Mouse (Mus musculus): ENCODE data around the gene Nup153. TPM values are rescaled to one million over a fixed set of nuclear protein-coding genes. Genes with fewer than 3 reads are reported as not detected.

Gene Nup153
- 7.0 and 7.6 TPM in 2 replicates for polyA plus RNA-seq (2015; fragmentation: Nextera tagmentation; extraction: Ambion mirVana)

DNA sequence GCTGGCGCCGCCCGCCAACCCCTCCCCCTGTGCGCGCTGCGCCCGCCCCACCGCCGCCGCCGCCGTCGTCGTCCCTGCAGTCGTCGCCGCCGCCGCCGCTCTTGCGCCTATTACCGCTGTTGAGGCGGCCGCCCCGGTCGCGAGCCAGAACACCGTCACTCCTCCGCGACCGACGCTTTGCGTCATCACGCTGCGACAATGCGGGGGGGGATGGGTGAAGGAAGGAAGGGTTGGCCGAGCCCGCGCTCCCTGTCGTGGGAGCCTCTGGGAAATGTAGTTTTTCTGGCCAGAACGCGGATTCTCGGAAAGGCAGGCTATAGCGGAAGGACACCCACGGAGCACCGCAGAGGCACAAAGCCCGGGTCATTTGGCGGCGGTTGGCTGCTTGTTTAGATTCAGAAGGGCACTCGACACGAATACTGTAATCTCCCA, at the start of gene Nup153:
Gene Nup153, minus strand, starts transcription at position 104 of the 432 bp plus-strand sequence.
- Histone ChIP-seq H3K9me3 (ENCODE audit: control insufficient read depth, low read length) (no peaks in the 10 kb centered on the region), H3K27me3 (ENCODE audit: control insufficient read depth, insufficient read depth, low read length) (no peaks in the 10 kb centered on the region), H3K9ac (ENCODE audit: low read length) (peak within 1 kb of the TSS; percentile 95), H3K4me1 (replicated peaks; ENCODE audit: control insufficient read depth, insufficient read depth) (no peaks in the 10 kb centered on the region), H3K27ac (replicated peaks) (peak within 1 kb of the TSS; percentile 99), H3K4me3 (ENCODE audit: low read depth, low read length) (peak within 1 kb of the TSS; percentile 95), H3K36me3 (ENCODE audit: control insufficient read depth, insufficient read depth, low read length) (no peaks in the 10 kb centered on the region), H3K4me2 (replicated peaks; ENCODE audit: low read depth) (peak within 1 kb of the TSS; percentile 80)
- ATAC-seq (ENCODE audit: low FRiP score, low TSS enrichment), result peak; percentile 92
- TF ChIP-seq CTCF (IDR thresholded peaks at IDR 0.05; ENCODE audit: low read depth), result no peak
- TF ChIP-seq EP300 (optimal IDR thresholded peaks at IDR 0.05), result no peak
- DNase-seq (ENCODE audit: low spot score), result peak; percentile 100
- under 1% methylated on average over 41 of the region's 51 CpGs for WGBS

DNA sequence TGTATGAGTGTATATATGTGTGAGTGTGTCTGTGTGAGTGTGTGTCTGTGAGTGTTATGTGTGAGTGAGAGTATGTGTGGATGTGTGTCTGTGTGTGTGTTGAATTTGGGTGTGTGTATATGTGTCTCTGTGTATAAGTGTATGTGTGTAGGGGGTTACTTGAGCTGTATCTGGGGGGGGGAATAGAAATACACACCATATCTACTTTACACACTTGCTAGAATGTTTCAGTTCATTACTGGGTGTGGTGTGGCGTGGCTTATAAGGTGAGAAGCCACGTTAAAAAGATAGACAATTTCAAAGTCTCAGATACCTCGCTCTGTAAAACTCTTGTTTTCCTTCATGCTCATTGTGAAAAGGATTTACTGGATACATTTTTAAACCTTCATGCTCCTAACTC, 49.7 kb upstream of the Nup153 start:
- Histone ChIP-seq H3K4me3 (ENCODE audit: low read depth, low read length) (no peak overlapping the region), H3K27me3 (ENCODE audit: control insufficient read depth, insufficient read depth, low read length) (no peaks in the 10 kb centered on the region), H3K4me2 (replicated peaks; ENCODE audit: low read depth) (no peak overlapping the region), H3K36me3 (ENCODE audit: control insufficient read depth, insufficient read depth, low read length) (peaks cover 4% of the 10 kb centered on the region), H3K9me3 (ENCODE audit: control insufficient read depth, low read length) (no peaks in the 10 kb centered on the region), H3K27ac (replicated peaks) (no peak overlapping the region), H3K4me1 (replicated peaks; ENCODE audit: control insufficient read depth, insufficient read depth) (no peaks in the 10 kb centered on the region), H3K9ac (ENCODE audit: low read length) (no peak overlapping the region)
- 89% methylated on average over 3 of the region's 3 CpGs for WGBS
- no peak for ATAC-seq (ENCODE audit: low FRiP score, low TSS enrichment)
- TF ChIP-seq EP300 (optimal IDR thresholded peaks at IDR 0.05), result no peak
- TF ChIP-seq CTCF (IDR thresholded peaks at IDR 0.05; ENCODE audit: low read depth), result no peak
- no peak for DNase-seq (ENCODE audit: low spot score)

DNA sequence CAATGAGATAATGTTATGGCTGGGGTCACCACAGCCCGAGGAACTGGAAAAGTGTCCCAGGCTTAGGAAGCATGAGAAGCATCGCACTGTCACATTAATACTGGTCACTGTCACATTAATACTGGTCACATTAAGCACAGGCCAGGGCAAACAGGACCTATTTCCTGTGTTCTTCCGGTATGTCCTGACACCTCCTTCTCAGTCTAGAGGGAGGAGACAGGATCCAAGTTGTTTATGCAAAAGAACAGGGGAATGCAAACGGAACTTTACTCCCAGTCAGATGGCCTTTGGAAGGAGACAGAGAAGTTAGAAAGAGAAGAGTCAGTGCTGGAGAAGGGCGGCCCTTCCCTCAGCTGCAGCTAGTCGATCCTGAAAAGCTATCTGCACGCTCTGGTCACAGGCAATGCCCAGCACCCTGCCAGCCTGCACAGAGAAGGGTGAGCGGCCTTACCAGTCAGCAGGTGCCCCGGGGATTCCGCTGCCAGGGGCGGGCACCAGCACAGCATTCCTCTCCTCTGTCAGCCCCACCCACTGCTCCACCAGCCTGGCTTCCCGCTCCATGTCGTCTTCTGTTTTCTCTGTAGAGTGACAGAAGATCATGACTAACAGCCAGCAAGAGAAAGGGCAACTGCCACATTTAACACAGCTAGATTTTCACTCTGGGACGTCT, 49.0 kb upstream of the Nup153 start:
- no peak for TF ChIP-seq EP300 (optimal IDR thresholded peaks at IDR 0.05)
- TF ChIP-seq CTCF (IDR thresholded peaks at IDR 0.05; ENCODE audit: low read depth), result no peak
- H3K4me1 ChIP-seq (replicated peaks; ENCODE audit: control insufficient read depth, insufficient read depth), result no peaks in the 10 kb centered on the region
- H3K4me2 ChIP-seq (replicated peaks; ENCODE audit: low read depth), result no peak overlapping the region
- DNase-seq (ENCODE audit: low spot score) (peak; percentile 25), ATAC-seq (ENCODE audit: low FRiP score, low TSS enrichment) (peak; percentile 8; the same call in 1 of the 2 replicates)
- no peak overlapping the region for H3K9ac ChIP-seq (ENCODE audit: low read length)
- no peaks in the 10 kb centered on the region for H3K9me3 ChIP-seq (ENCODE audit: control insufficient read depth, low read length)
- H3K36me3 ChIP-seq (ENCODE audit: control insufficient read depth, insufficient read depth, low read length), result peaks cover 9% of the 10 kb centered on the region
- H3K27me3 ChIP-seq (ENCODE audit: control insufficient read depth, insufficient read depth, low read length), result no peaks in the 10 kb centered on the region
- H3K27ac ChIP-seq (replicated peaks), result no peak overlapping the region
- no peak overlapping the region for H3K4me3 ChIP-seq (ENCODE audit: low read depth, low read length)
- WGBS, result 49% methylated on average over 14 of the region's 14 CpGs

DNA sequence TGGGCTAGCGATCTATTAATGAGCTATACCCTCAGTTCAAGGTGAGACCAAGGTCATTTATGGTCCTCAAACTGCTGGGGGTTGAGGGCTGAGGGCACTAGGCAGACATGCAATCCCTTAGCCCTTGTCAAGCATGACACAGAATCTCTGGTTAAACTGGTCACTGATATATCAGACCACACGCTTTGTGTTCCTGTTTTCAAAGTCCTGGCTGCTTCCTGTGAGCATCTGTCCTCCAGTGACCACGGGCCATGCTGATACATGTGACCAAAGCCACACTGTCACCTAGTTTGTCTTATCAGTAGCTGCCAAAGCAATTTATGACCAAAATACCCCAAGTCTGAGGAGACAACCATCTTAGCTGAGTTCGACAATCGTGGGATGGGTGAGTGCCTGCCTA, 47.3 kb upstream of the Nup153 start:
- TF ChIP-seq EP300 (optimal IDR thresholded peaks at IDR 0.05) (no peak), CTCF (IDR thresholded peaks at IDR 0.05; ENCODE audit: low read depth) (no peak)
- Histone ChIP-seq H3K4me3 (ENCODE audit: low read depth, low read length) (no peak overlapping the region), H3K27ac (replicated peaks) (no peak overlapping the region), H3K36me3 (ENCODE audit: control insufficient read depth, insufficient read depth, low read length) (peaks cover 13% of the 10 kb centered on the region), H3K9me3 (ENCODE audit: control insufficient read depth, low read length) (no peaks in the 10 kb centered on the region), H3K9ac (ENCODE audit: low read length) (no peak overlapping the region), H3K27me3 (ENCODE audit: control insufficient read depth, insufficient read depth, low read length) (no peaks in the 10 kb centered on the region), H3K4me1 (replicated peaks; ENCODE audit: control insufficient read depth, insufficient read depth) (no peaks in the 10 kb centered on the region), H3K4me2 (replicated peaks; ENCODE audit: low read depth) (no peak overlapping the region)
- ATAC-seq (ENCODE audit: low FRiP score, low TSS enrichment) (no peak), DNase-seq (ENCODE audit: low spot score) (no peak)
- WGBS, result 89% methylated on average over 5 of the region's 5 CpGs

DNA sequence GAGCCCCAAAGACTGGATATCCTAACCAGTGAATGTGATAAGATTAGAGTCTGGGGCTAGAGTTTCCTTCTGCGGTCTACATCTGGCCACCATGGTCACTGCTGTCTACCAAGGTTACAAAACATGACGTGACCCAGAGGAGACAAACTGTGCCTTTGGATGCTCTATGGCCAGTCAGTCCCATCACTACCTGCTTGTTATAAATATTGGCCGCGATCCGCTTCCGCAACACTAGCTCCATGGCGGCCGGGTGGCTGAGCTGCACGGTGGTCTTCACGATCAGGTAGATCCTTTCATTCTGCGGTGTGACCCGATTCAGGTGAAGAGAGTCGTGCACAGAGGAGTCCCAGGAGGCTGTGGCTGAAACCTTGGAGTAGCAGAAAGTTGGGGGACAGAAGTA, 44.8 kb upstream of the Nup153 start:
- ATAC-seq (ENCODE audit: low FRiP score, low TSS enrichment) (no peak), DNase-seq (ENCODE audit: low spot score) (no peak)
- Histone ChIP-seq H3K9ac (ENCODE audit: low read length) (no peak overlapping the region), H3K27me3 (ENCODE audit: control insufficient read depth, insufficient read depth, low read length) (no peaks in the 10 kb centered on the region), H3K4me3 (ENCODE audit: low read depth, low read length) (no peak overlapping the region), H3K4me2 (replicated peaks; ENCODE audit: low read depth) (no peak overlapping the region), H3K4me1 (replicated peaks; ENCODE audit: control insufficient read depth, insufficient read depth) (no peaks in the 10 kb centered on the region), H3K27ac (replicated peaks) (no peak overlapping the region), H3K9me3 (ENCODE audit: control insufficient read depth, low read length) (no peaks in the 10 kb centered on the region), H3K36me3 (ENCODE audit: control insufficient read depth, insufficient read depth, low read length) (peaks cover 13% of the 10 kb centered on the region)
- TF ChIP-seq CTCF (IDR thresholded peaks at IDR 0.05; ENCODE audit: low read depth), result no peak
- TF ChIP-seq EP300 (optimal IDR thresholded peaks at IDR 0.05), result no peak
- 99% methylated on average over 13 of the region's 13 CpGs for WGBS

DNA sequence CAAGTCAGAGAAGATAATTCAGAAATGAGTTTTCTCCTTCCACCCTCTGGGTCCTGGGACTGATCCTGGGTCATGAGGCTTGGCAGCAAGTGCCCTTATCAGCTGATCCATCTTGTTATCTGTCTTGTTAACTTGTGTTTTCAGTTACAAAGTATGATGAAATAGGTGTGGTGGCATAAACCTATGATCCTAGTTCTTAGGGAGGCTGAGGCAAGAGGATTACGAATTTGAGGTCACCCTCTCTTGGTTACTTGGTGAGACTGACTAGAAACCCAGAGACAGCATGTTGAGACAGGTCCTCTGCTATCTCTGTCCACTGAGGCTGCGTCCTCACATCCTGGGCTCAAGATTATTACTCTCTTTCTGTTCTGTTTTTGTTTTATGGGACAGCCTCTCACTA, 37.6 kb upstream of the Nup153 start:
- H3K27ac ChIP-seq (replicated peaks), result no peak overlapping the region
- H3K9me3 ChIP-seq (ENCODE audit: control insufficient read depth, low read length), result no peaks in the 10 kb centered on the region
- no peak overlapping the region for H3K4me2 ChIP-seq (replicated peaks; ENCODE audit: low read depth)
- DNase-seq (ENCODE audit: low spot score), result no peak
- no peak for ATAC-seq (ENCODE audit: low FRiP score, low TSS enrichment)
- TF ChIP-seq EP300 (optimal IDR thresholded peaks at IDR 0.05) (no peak), CTCF (IDR thresholded peaks at IDR 0.05; ENCODE audit: low read depth) (no peak)
- H3K9ac ChIP-seq (ENCODE audit: low read length), result no peak overlapping the region
- 81% methylated on average over 2 of the region's 2 CpGs for WGBS
- H3K27me3 ChIP-seq (ENCODE audit: control insufficient read depth, insufficient read depth, low read length), result no peaks in the 10 kb centered on the region
- no peaks in the 10 kb centered on the region for H3K4me1 ChIP-seq (replicated peaks; ENCODE audit: control insufficient read depth, insufficient read depth)
- peaks cover 11% of the 10 kb centered on the region; the same call in 1 of the 2 replicates for H3K36me3 ChIP-seq (ENCODE audit: control insufficient read depth, insufficient read depth, low read length)
- no peak overlapping the region for H3K4me3 ChIP-seq (ENCODE audit: low read depth, low read length)
